Mouse (Mus musculus): Measurements from ENCODE around the gene Josd1.

DNA sequence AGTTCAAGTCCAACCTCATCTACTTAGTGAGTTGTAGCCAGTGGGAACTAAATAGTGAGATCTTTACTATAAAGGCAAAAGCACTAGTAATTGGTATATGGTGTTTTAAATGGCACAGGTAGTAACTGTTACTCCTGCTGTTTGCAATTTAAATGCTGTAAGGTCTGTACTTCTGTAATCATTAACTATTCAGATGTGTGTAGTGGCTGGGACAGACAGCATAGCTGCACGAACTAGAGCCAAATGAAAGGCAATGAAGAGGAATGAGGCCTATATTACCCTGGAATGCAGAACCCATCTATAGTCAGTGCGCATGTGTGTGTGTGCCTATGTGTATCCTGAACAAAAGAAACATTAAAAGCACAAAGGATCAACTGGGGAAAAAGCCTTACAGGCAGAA, 9.8 kb downstream of the Josd1 start:
- TF ChIP-seq POLR2A (IDR thresholded peaks at IDR 0.05; ENCODE audit: insufficient read depth, low read length) = no peak
- TF ChIP-seq CTCF (IDR thresholded peaks at IDR 0.05; ENCODE audit: low read depth, low read length) = no peak
